Mouse (Mus musculus) cerebellum, postnatal 25 days (tissue): ENCODE data around the gene Tex12.
A peak's percentile ranks its signal among the peaks of the same experiment; 100 is the strongest.

ENCODE experiments used
- DNase-seq, 2 experiments: peaks; one replicate each; pipeline ENCODE4 v3.0.0; 2021; ENCODE audit warnings: mixed read lengths in 2 of 2

Tex12 gene

DNA sequence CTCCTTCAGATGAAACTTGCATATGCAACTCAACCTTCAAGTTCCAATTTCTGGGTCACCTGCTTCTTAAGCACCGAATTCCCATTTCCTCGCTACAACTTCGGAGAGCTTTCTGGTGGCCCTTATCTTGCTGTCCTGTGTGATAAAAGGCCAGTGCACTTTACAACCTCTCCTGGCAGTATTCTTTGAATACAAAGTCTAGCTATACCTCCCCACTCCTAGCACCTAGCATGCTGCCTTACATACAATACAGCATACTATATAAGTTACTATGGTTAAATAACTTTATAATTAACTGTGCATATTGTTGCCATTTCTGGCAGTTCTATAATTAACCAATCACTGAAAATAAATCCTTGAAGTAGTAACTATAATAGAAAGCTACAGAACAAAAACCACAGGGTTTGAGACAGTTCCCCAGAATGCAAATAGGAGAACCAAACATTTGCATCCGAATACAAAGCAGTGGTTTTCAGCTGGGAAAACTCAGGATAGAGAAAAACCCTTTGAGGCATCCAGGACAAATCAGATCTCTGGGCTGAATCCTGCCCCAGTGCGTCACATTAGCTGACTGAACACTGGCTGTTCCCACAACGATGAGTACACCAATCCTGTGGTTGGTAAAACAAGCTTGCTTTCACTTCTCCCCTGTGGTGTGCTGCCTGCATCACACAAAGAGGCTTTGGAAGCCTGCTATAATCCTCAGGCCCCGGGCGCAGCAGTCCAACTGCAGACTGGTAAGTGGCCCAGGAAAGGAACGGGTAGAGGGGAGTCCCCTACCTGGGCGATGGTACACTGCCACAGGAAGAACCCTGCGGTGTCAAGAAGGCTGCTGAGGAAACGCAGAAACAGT lies 6.7 kb downstream of the Tex12 start, which contains the start of gene Il18:
TSS of gene Il18 (plus strand) at position 587 of the 853 bp plus-strand sequence.
- DNase-seq = peak; percentile 6 to 24

- no peak for DNase-seq
Observed at GRCm38 (mm10) chr9:50553547-50553946, 7.6 kb downstream of the Tex12 start.

DNA sequence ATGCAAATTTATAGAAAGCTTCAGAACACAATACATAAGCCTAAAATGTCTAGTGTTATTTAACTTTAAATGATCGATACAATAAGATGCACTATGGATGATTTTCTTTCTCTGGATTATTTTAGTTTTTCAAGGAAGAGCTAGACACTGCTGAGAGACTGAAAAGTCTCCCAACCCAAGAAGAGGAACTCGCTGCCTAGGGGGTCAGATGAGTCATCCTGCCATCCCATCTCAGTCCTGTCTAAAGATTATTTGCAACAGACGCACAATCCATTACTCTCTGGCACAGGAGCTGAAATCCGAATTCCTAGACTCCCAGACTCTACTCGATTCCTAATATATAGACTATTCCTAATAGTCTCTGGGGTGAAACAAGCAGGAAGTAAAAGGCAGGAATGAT lies 8.9 kb downstream of the Tex12 start:
- DNase-seq = no peak

DNA sequence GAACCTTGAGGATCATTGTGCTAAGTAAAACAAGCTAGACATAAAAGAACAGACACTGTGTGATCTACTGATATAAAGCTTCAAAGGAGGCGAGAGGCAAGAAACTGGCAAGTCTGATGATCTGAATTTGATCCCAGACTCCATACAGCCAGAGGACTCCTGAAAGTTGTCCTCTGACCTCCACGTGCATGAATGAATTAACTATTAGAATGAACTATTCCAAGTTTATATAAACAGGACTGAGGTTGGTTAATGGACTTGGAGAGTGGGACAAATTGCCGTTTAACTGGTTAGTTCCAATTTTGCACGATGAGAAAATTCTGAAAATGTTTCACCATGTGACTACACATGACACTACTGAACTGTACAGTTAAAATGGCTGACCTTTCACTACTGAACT lies 12.2 kb downstream of the Tex12 start:
- DNase-seq = no peak

DNA sequence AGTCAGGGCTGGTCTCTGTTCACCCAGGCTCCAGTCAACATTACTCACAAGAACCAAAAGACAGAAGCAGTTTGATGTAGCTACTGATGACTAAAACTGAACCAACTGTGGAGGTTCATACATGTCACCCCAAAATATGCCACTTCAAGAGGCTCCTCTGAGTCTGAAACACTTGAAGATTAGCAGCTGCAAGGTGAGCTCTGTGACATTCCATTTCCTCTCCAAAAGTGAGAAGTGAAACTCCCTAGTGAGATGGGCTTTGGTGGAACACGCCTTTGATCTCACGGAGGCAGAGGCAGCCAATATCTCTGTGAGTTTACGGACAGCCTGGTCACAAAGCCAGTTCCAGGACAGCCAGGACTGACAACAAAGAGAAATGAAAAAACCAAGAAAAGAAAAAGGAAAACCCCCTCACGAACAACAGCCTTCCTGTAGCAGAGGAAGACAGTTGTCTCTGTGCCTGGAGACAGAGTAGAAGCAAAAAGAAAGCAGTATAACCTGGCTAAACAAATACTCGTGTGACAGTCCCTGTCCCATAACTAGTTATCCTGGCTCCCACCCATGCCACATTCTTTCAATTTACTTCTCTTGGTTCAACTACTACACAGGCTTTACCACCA lies 13.2 kb downstream of the Tex12 start:
- no peak for DNase-seq

DNA sequence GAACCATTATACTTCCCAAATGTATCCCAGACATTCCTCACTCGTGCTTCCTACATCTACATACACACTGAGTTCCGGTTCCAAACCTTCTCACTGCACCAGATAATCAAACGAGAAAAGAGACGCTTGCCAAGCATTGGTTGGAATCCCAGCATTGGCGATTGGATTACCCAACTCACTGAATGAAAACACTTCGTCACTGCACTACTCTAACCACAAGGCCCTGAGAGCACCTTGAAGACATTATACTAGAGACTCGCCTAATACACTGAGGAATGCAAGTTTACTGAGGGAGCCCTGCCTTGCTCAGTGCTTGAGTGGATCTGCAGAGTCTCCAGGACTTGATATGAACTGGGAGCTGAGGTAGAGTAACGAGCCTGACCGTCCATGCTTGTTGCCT lies 18.7 kb downstream of the Tex12 start:
- no peak for DNase-seq

- no peak for DNase-seq
Observed at GRCm38 (mm10) chr9:50540170-50540569, 21.0 kb downstream of the Tex12 start.

GRCm38 (mm10) chr9:50537295-50537694 lies 23.8 kb downstream of the Tex12 start:
- DNase-seq = no peak

- DNase-seq = no peak
Observed at GRCm38 (mm10) chr9:50536603-50537135, 24.5 kb downstream of the Tex12 start.

GRCm38 (mm10) chr9:50535930-50536329 lies 25.2 kb downstream of the Tex12 start:
- no peak for DNase-seq

- DNase-seq = no peak
Observed at GRCm38 (mm10) chr9:50533791-50534190, 27.3 kb downstream of the Tex12 start.

DNA sequence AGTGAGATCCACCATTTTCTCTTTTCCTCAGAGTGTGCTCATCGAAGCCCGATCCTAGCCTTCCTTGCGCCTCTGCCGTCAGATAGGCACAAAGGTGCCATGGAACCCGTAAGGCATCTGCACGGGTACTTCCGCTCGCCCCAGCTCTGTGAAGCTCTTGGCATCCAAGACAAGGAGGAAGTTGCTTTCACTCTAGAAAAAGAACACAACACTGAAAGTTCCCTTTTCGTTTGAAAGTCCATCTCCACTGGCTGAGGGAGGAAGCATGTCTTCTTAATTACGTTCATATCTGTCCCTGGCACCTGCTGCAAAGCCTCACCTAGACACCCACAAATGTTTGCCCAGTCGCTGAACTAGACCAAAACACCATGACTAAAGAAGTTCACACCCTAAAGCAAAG lies 27.8 kb downstream of the Tex12 start:
- no peak for DNase-seq

DNA sequence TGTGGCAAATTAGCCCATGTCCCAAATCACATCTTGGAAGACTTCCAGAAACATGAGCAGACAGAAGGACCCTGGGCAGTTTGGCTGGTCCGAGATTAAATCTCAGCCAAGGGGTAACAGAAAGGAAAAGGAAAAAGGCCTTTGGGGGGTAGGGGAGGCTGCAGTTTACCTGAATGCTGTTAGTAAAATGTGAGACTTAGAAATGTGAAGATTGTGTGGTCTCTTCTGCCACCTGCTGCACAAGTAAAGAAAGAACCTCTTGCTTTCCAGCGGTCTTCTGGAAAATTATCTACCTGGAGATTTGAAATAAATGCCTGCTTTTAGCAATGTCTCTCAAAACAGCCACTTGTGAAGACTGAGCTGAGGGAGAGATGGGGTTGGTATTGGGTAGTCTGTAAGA lies 30.2 kb downstream of the Tex12 start:
- peak in 1 of 2 experiments; percentile 39 for DNase-seq

GRCm38 (mm10) chr9:50528293-50528892 lies 32.7 kb downstream of the Tex12 start, which contains the start of gene Pts:
Gene Pts (minus strand): TSS chr9:50528724.
- peak; percentile 98 to 99 for DNase-seq

DNA sequence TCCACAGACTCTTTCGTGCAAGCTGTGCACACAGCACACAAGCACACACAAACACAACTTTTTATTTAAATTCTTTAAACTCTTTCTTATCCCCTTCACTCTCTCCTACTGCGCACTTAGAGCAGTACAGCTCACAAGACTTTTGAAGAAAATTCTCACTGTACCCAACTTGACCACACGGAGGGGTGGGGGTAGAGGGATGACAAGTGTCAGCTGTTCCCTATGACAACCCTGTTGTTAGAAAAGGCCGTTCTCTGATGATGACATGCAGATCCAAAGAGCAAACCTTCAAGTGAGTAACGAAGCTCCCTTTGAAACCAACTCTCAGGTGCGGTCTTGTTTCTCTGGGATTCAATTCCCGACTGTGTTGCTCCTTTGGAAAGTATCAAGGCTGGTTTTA lies 33.3 kb downstream of the Tex12 start:
- peak in 1 of 2 experiments; percentile 19 for DNase-seq

- no peak for DNase-seq
Observed at GRCm38 (mm10) chr9:50525585-50525984, 35.5 kb downstream of the Tex12 start.

- DNase-seq = no peak
Observed at GRCm38 (mm10) chr9:50524936-50525335, 36.2 kb downstream of the Tex12 start.

DNA sequence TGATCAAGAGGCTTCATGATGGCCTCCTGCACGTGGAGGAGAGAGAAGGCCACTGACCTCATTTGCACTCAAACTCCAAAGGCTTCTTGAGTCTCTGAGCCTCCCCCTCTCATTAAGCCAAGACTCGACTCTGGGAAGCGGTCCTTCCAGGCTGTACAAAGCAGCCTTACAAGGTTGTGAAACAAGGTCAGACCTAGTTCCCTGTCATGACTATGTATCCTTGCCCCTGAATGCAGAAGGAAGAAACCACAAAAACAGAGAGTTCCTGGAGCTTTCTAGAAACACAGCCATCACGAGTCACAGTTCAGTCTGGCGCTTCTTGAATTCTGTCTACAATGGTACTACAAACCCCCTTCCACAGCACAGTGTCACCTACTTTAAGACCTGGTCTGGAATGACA lies 38.6 kb downstream of the Tex12 start:
- no peak for DNase-seq

DNA sequence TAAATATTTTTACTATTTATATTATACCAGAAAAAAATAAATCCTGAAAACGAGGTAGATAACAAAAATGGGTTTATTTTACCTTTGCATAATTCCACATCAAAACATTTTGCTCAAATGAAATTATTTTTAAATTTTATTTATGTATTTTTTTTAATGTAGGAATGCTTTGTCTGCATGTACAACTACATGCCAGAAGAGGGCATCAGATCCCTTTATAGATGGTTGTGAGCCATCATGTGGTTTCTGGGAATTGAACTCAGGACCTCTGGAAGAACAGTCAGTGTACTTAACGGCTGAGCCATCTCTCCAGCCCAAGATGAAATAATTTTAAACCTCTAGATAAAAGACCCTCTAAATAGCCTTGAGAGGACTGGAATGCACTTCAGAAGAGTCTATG lies 39.6 kb downstream of the Tex12 start:
- DNase-seq = no peak

DNA sequence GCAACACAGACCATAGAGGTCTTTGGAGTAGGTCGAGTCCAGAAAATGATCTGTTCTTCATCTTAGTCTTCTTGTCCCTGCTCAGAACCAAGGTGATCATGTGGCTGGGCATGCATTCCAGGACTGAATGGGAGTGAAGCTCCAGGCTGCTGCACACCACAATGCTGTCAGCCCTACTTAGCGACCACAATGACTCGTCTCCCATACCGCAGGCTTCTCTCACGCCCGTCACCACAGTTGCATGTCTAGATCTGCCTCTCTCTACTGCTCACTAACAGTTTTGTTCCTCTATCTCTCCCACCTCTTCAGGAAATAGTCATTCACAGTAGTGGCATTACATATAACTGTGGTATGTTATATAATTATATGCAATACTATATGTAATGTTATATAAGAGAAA lies 40.4 kb downstream of the Tex12 start:
- DNase-seq = no peak

- DNase-seq = no peak
Observed at GRCm38 (mm10) chr9:50518781-50519180, 42.3 kb downstream of the Tex12 start.

DNA sequence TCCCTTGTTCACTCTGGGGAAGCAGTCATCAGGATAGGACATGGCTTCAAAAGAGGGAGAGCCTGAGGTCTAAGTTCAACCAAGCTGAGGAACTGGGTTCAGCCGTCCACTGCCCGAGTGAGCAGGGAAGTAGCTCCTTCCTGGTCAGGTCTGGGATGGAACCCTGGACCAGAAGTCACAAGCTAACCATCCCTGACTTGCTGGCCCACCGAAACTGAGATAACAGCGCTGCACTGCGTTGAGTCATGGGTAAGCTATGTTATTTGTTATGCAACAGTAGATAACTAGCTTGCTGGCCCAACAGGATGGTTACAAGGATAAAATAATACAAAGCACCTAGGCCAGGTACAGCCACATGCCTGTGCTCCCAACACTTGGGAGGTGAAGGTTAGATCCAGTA lies 45.7 kb downstream of the Tex12 start:
- DNase-seq = no peak

DNA sequence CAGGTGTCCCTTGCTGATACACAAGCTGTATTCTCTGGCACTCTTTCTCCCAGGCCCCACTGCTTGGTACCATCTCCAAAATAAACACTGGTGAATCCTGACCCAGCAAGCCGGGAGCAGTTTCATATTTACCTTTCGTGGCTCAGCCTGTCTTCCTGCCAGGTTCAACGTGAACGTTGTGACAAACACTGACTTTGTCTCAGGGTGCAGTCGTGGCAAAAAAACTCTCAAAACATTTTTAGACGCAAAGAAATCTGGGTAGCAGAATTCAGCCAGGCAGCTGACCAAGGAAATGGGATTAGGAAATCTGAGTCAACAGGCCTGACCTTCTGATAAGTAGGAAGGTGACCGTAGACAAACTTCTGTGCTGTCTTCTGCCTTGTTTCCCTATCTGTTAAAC lies 53.6 kb downstream of the Tex12 start:
- peak; percentile 38 to 45 for DNase-seq
